Comparison of ENCODE assay signal across 12 mouse cellular contexts in the genomic region with DNA sequence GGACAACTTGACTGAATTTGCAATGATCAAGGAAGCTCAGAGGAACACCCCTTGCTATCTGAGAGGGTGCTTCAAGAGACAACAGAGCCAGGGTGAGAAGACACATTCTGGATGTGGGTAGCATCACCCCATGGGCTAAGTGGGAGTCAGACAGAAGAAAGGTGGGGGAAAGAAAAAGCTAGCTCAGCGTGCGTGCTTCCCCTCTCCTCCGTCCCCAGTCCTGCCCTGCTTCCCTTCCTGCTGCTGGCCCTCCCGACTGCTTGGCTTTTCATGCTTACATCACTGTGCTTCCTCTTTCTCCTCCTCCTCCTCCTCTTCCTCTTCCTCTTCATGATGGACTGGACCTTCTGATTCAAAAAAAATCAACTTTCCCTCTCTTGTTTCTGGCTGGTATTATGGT. TPM values are rescaled to one million over a fixed set of nuclear protein-coding genes. Genes with fewer than 3 reads are reported as not detected.
A peak's percentile ranks its signal among the peaks of the same experiment; 100 is the strongest.
DNase-seq lines count a peak whose midpoint lies in the region; ATAC-seq and TF ChIP-seq lines count a peak whose summit lies in the region.
"Had no signal": no experiment of that assay in that cellular context is flagged by ENCODE, and none has a peak within 500 bp of the region (broad histone marks: within the 10 kb centered on the region; RNA-seq: fewer than 3 reads in every experiment).

No protein-coding gene starts in this region.

- H3K9me3 ChIP-seq in lung, postnatal 0 days (ENCODE audit: low read length), result 0 out of 2 replicates have a peak, but pooled peaks cover 3% of the 10 kb centered on the region
- H3K9me3 ChIP-seq in liver, postnatal 0 days (ENCODE audit: low read length), result no peaks in the 10 kb centered on the region
- H3K9me3 ChIP-seq: heart, embryonic 10.5 days; hindbrain, embryonic 12.5 days had no signal

- ATAC-seq in lung, postnatal 0 days, result no peak; the same call in 1 of the 2 replicates
- peak; percentile 41 for ATAC-seq in activated CD4-positive, CD25-positive, alpha-beta regulatory T cell, adult 4 months
- peak; percentile 35; the same call in 1 of the 2 replicates for ATAC-seq in liver, postnatal 0 days

- H3K4me2 ChIP-seq in lung, postnatal 0 days (replicated peaks; ENCODE audit: low read depth, low read length), result no peak overlapping the region
- H3K4me2 ChIP-seq in liver, postnatal 0 days (ENCODE audit: low read depth, low read length), result peak overlapping the region; percentile 13
- H3K4me2 ChIP-seq: hindbrain, embryonic 12.5 days; kidney, embryonic 15.5 days had no signal

- no peak for TF ChIP-seq EP300 in lung, postnatal 0 days (IDR thresholded peaks at IDR 0.05)
- no peak for TF ChIP-seq EP300 in liver, postnatal 0 days (IDR thresholded peaks at IDR 0.05; ENCODE audit: low read depth)

- no peaks in the 10 kb centered on the region; the same call in 1 of the 2 replicates for H3K4me1 ChIP-seq in lung, postnatal 0 days (ENCODE audit: insufficient read depth, low read depth, low read length)
- H3K4me1 ChIP-seq in liver, postnatal 0 days (ENCODE audit: insufficient read depth), result 0 out of 2 replicates have a peak, but pooled peaks cover 9% of the 10 kb centered on the region
- H3K4me1 ChIP-seq: heart, embryonic 10.5 days; hindbrain, embryonic 12.5 days had no signal

- no peak overlapping the region for H3K4me3 ChIP-seq in lung, postnatal 0 days (ENCODE audit: low read depth, low read length)
- H3K4me3 ChIP-seq in liver, postnatal 0 days (ENCODE audit: low read depth, low read length), result no peak overlapping the region
- H3K4me3 ChIP-seq: heart, embryonic 10.5 days; hindbrain, embryonic 12.5 days; kidney, embryonic 15.5 days had no signal

- peak; percentile 20 for DNase-seq in lung, postnatal 0 days (ENCODE audit: low spot score)
- DNase-seq in lung, postnatal 14 days, result no peak
- DNase-seq in liver, postnatal 0 days, result no peak
- peak; percentile 32 for DNase-seq in splenic B cell, adult 2 months (ENCODE audit: low read depth, low spot score)
- DNase-seq in kidney, adult 11 months, result no peak
- no peak for DNase-seq in layer of hippocampus, postnatal 36 days
- DNase-seq: cerebellum, adult 18-20 months; right cerebral cortex, postnatal 4 days had no signal

- 53% methylated on average over 4 of the region's 4 CpGs for WGBS in lung, postnatal 0 days
- 49% methylated on average over 4 of the region's 4 CpGs for WGBS in liver, postnatal 0 days (ENCODE audit: insufficient replicate concordance)

- H3K27ac ChIP-seq in lung, postnatal 0 days (ENCODE audit: low read length), result no peak overlapping the region; the same call in 1 of the 2 replicates
- peak overlapping the region; percentile 44; the same call in 1 of the 2 replicates for H3K27ac ChIP-seq in liver, postnatal 0 days (ENCODE audit: low read depth)
- H3K27ac ChIP-seq: heart, embryonic 10.5 days; hindbrain, embryonic 12.5 days had no signal

- no peak for TF ChIP-seq CTCF in lung, postnatal 0 days (IDR thresholded peaks at IDR 0.05)
- TF ChIP-seq CTCF in liver, postnatal 0 days (IDR thresholded peaks at IDR 0.05; ENCODE audit: low read depth), result no peak

- no peak overlapping the region for H3K9ac ChIP-seq in lung, postnatal 0 days (replicated peaks; ENCODE audit: low read depth)
- no peak overlapping the region for H3K9ac ChIP-seq in liver, postnatal 0 days (replicated peaks)
- H3K9ac ChIP-seq: hindbrain, embryonic 12.5 days; kidney, embryonic 15.5 days had no signal

- H3K27me3 ChIP-seq in lung, postnatal 0 days (replicated peaks; ENCODE audit: insufficient read depth, low read length), result no peaks in the 10 kb centered on the region
- H3K27me3 ChIP-seq in liver, postnatal 0 days (ENCODE audit: insufficient read depth, low read length), result no peaks in the 10 kb centered on the region
- H3K27me3 ChIP-seq in splenic B cell, adult 2 months (ENCODE audit: control insufficient read depth, insufficient read depth, low read length, poor library complexity, severe bottlenecking), result no peaks in the 10 kb centered on the region
- H3K27me3 ChIP-seq: hindbrain, embryonic 12.5 days; kidney, embryonic 15.5 days had no signal

- no peaks in the 10 kb centered on the region for H3K36me3 ChIP-seq in lung, postnatal 0 days (ENCODE audit: insufficient read depth, low read length)
- H3K36me3 ChIP-seq in liver, postnatal 0 days (replicated peaks; ENCODE audit: insufficient read depth, low read length), result no peaks in the 10 kb centered on the region
- 0 out of 2 replicates have a peak, but pooled peaks cover 2% of the 10 kb centered on the region for H3K36me3 ChIP-seq in splenic B cell, adult 2 months (ENCODE audit: control insufficient read depth, insufficient read depth, low read length, poor library complexity, severe bottlenecking)
- H3K36me3 ChIP-seq: hindbrain, embryonic 12.5 days had no signal

RNA-seq across cellular contexts. Expression of a gene that starts 33.1 kb away (rescaled TPM):
- 31.4 and 37.9 TPM in 2 replicates for polyA plus RNA-seq in lung, postnatal 0 days (2015; fragmentation: Nextera tagmentation; extraction: Ambion mirVana)
- 10 to 100 TPM; 72.4 to 73.6 TPM for polyA plus RNA-seq in activated CD4-positive, CD25-positive, alpha-beta regulatory T cell, adult 4 months (2017; shearing (Covaris generic))
- 8.3 and 9.9 TPM in 2 replicates for polyA plus RNA-seq in liver, postnatal 0 days (2015; fragmentation: Nextera tagmentation; extraction: Ambion mirVana)
- total RNA-seq in layer of hippocampus, postnatal 36 days (2021), result 100 to 1,000 TPM; 211 to 222 TPM

Comparison
In these comparisons a context has a peak if more than half of its experiments do, and no peak if none do; other contexts are left out.
1. DNase-seq: peak in lung, postnatal 0 days (single experiment) and splenic B cell, adult 2 months (single experiment); none in lung, postnatal 14 days (single experiment), liver, postnatal 0 days (single experiment), kidney, adult 11 months (single experiment) and layer of hippocampus, postnatal 36 days (0 of 2).